Mouse (Mus musculus): Measurements from ENCODE around the gene Actr2. TPM values are rescaled to one million over a fixed set of nuclear protein-coding genes. Genes with fewer than 3 reads are reported as not detected.

Gene Actr2
- polyA plus RNA-seq, 2 experiments = 62.6 to 64.4 TPM

DNA sequence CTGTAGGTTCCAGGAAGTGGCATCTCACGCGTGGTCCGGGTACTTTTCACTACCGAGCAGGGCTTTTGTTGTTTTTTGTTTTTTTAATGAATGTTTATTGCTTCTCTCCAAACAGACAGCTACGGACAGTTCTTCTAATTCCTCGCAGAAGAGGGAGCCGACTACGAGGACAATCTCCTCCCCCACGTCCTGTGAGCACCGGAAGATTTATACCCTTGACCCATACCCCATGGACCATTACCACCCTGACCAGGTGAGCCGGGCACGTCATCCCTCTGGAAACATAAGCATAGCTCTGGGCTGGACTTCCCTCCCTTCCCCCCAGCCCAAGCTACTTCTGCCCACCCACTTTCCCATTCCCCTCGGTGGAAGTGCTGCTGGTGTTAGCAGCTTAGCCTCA, 94.8 kb downstream of the Actr2 start:
- Histone ChIP-seq H3K36me3 (ENCODE audit: control insufficient read depth, insufficient read depth, low read length) (peaks cover 60% of the 10 kb centered on the region), H3K4me1 (ENCODE audit: control insufficient read depth, insufficient read depth, low read length) (no peaks in the 10 kb centered on the region), H3K27ac (replicated peaks; ENCODE audit: low read depth, low read length) (no peak overlapping the region), H3K9ac (ENCODE audit: low read depth, low read length, severe bottlenecking) (no peak overlapping the region), H3K4me2 (replicated peaks; ENCODE audit: low read depth, low read length, severe bottlenecking) (no peak overlapping the region), H3K9me3 (ENCODE audit: control insufficient read depth, low read length) (peaks cover 41% of the 10 kb centered on the region), H3K4me3 (replicated peaks; ENCODE audit: low read length) (no peak overlapping the region), H3K27me3 (ENCODE audit: control insufficient read depth, insufficient read depth, low read length) (no peaks in the 10 kb centered on the region)
- TF ChIP-seq POLR2A (IDR thresholded peaks at IDR 0.05; ENCODE audit: borderline replicate concordance, extremely low read depth, insufficient read depth, insufficient read length) = no peak
- 95% methylated on average over 13 of the region's 13 CpGs for WGBS
- ATAC-seq (ENCODE audit: low FRiP score, low read depth) = no peak
- DNase-seq (ENCODE audit: low spot score) = no peak

DNA sequence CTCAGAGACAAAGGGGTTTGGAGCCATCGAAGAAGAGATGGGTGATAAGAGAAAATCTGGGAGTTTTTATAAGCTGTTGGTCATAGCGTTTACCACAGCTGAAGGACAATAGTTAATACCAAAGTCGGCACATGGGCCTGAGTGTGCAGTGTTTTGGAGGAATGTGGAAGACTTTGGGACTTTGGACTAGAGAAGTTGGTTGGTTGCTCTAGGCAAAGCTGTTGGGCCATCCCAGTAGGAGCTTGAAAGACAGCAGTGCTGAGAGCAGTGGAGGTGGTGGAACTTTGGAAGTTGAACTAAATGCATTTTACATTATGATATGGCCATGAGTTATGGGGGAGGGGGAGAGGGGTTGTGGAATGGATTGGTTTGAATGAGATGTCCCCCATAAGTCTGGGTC, 99.3 kb downstream of the Actr2 start:
- H3K36me3 ChIP-seq (ENCODE audit: control insufficient read depth, insufficient read depth, low read length) = peaks cover 43% of the 10 kb centered on the region
- WGBS = 98% methylated on average over 3 of the region's 3 CpGs

More for the DNA sequence above, 99.3 kb downstream of the Actr2 start:
- peaks cover 7% of the 10 kb centered on the region for H3K4me1 ChIP-seq (ENCODE audit: control insufficient read depth, insufficient read depth, low read length)
- peaks cover 7% of the 10 kb centered on the region; the same call in 1 of the 2 replicates for H3K9me3 ChIP-seq (ENCODE audit: control insufficient read depth, low read length)
- H3K27me3 ChIP-seq (ENCODE audit: control insufficient read depth, insufficient read depth, low read length) = no peaks in the 10 kb centered on the region
- no peak overlapping the region for H3K4me2 ChIP-seq (replicated peaks; ENCODE audit: low read depth, low read length, severe bottlenecking)
- no peak overlapping the region for H3K4me3 ChIP-seq (replicated peaks; ENCODE audit: low read length)
- no peak overlapping the region for H3K27ac ChIP-seq (replicated peaks; ENCODE audit: low read depth, low read length)
- ATAC-seq (ENCODE audit: low FRiP score, low read depth) (no peak), DNase-seq (ENCODE audit: low spot score) (no peak)
- TF ChIP-seq POLR2A (IDR thresholded peaks at IDR 0.05; ENCODE audit: borderline replicate concordance, extremely low read depth, insufficient read depth, insufficient read length) = no peak
- H3K9ac ChIP-seq (ENCODE audit: low read depth, low read length, severe bottlenecking) = no peak overlapping the region

Other genes with a start within 250 kb of the Actr2 start
- 25.4 and 28.4 TPM in 2 replicates for gene Spred2, start 188.5 kb downstream of the Actr2 start, polyA plus RNA-seq (2012; rRNA removed)
- 8.5 TPM in 2 replicates for gene Spred2, start 188.5 kb downstream of the Actr2 start, polyA plus RNA-seq (2014; fragmentation: Nextera tagmentation; extraction: Ambion mirVana)
- 196 and 210 TPM in 2 replicates for gene Rab1a, start 88.5 kb upstream of the Actr2 start, polyA plus RNA-seq (2012; rRNA removed)
- 231 and 234 TPM in 2 replicates for gene Rab1a, start 88.5 kb upstream of the Actr2 start, polyA plus RNA-seq (2014; fragmentation: Nextera tagmentation; extraction: Ambion mirVana)
- 28.5 and 35.3 TPM in 2 replicates for gene Cep68, start 136.5 kb upstream of the Actr2 start, polyA plus RNA-seq (2012; rRNA removed)
- 29.7 and 33.4 TPM in 2 replicates for gene Cep68, start 136.5 kb upstream of the Actr2 start, polyA plus RNA-seq (2014; fragmentation: Nextera tagmentation; extraction: Ambion mirVana)
- gene Slc1a4, start 219.8 kb upstream of the Actr2 start, polyA plus RNA-seq (2012; rRNA removed) = 15.1 and 18.5 TPM in 2 replicates
- gene Slc1a4, start 219.8 kb upstream of the Actr2 start, polyA plus RNA-seq (2014; fragmentation: Nextera tagmentation; extraction: Ambion mirVana) = 20.1 and 21.8 TPM in 2 replicates

All from limb, embryonic 14.5 days (tissue).